Mouse (Mus musculus): ENCODE results near the gene Irs3. TPM values are rescaled to one million over a fixed set of nuclear protein-coding genes. Genes with fewer than 3 reads are reported as not detected.

Gene Irs3
- 0.15 TPM in 1 of 2 replicates, not detected in the other for polyA plus RNA-seq (2015; fragmentation: Nextera tagmentation; extraction: Ambion mirVana)

- peak within 1 kb of the TSS; percentile 39; the same call in 1 of the 2 replicates for H3K9ac ChIP-seq (ENCODE audit: low read depth, low read length)
- ATAC-seq (ENCODE audit: low read depth): peak; percentile 27; the same call in 1 of the 2 replicates
- H3K27me3 ChIP-seq (ENCODE audit: control insufficient read depth, insufficient read depth, low read depth, low read length): peaks cover 19% of the 10 kb centered on the region
- H3K9me3 ChIP-seq (replicated peaks; ENCODE audit: control insufficient read depth, low read length): no peaks in the 10 kb centered on the region
- peaks cover 29% of the 10 kb centered on the region for H3K4me1 ChIP-seq (ENCODE audit: control insufficient read depth, low read depth, low read length)
- peak within 1 kb of the TSS; percentile 66 for H3K4me2 ChIP-seq (ENCODE audit: low read depth, low read length)
- H3K4me3 ChIP-seq (ENCODE audit: low read depth, low read length): peak within 1 kb of the TSS; percentile 48
- H3K27ac ChIP-seq (ENCODE audit: low read length): no peak within 1 kb of the TSS
- H3K36me3 ChIP-seq (ENCODE audit: control insufficient read depth, insufficient read depth): peaks cover 4% of the 10 kb centered on the region; the same call in 1 of the 2 replicates
- WGBS (ENCODE audit: insufficient replicate concordance): 22% methylated on average over 11 of the region's 11 CpGs
Measured at GRCm38 (mm10) chr5:137645652-137646091, at the start of gene Irs3. Gene Irs3, minus strand, starts transcription at chr5:137645714.

- H3K27ac ChIP-seq (ENCODE audit: low read length): no peak overlapping the region
- no peak overlapping the region for H3K4me3 ChIP-seq (ENCODE audit: low read depth, low read length)
- no peak overlapping the region for H3K9ac ChIP-seq (ENCODE audit: low read depth, low read length)
- no peak overlapping the region for H3K4me2 ChIP-seq (ENCODE audit: low read depth, low read length)
- H3K4me1 ChIP-seq (ENCODE audit: control insufficient read depth, low read depth, low read length): peaks cover 5% of the 10 kb centered on the region
- no peaks in the 10 kb centered on the region for H3K27me3 ChIP-seq (ENCODE audit: control insufficient read depth, insufficient read depth, low read depth, low read length)
- ATAC-seq (ENCODE audit: low read depth): no peak
- 73% methylated on average over 3 of the region's 3 CpGs for WGBS (ENCODE audit: insufficient replicate concordance)
- H3K36me3 ChIP-seq (ENCODE audit: control insufficient read depth, insufficient read depth): no peaks in the 10 kb centered on the region
- no peaks in the 10 kb centered on the region for H3K9me3 ChIP-seq (replicated peaks; ENCODE audit: control insufficient read depth, low read length)
Measured at GRCm38 (mm10) chr5:137694796-137695195, 49.3 kb upstream of the Irs3 start.

- Histone ChIP-seq H3K4me1 (ENCODE audit: control insufficient read depth, low read depth, low read length) (peaks cover 13% of the 10 kb centered on the region), H3K4me3 (ENCODE audit: low read depth, low read length) (no peak overlapping the region), H3K9me3 (replicated peaks; ENCODE audit: control insufficient read depth, low read length) (no peaks in the 10 kb centered on the region), H3K27ac (ENCODE audit: low read length) (no peak overlapping the region), H3K36me3 (ENCODE audit: control insufficient read depth, insufficient read depth) (no peaks in the 10 kb centered on the region), H3K27me3 (ENCODE audit: control insufficient read depth, insufficient read depth, low read depth, low read length) (no peaks in the 10 kb centered on the region), H3K4me2 (ENCODE audit: low read depth, low read length) (no peak overlapping the region), H3K9ac (ENCODE audit: low read depth, low read length) (no peak overlapping the region)
- ATAC-seq (ENCODE audit: low read depth): no peak
- WGBS (ENCODE audit: insufficient replicate concordance): 22% methylated on average over 1 of the region's 1 CpGs
Measured at GRCm38 (mm10) chr5:137691881-137692280, 46.4 kb upstream of the Irs3 start.

- WGBS (ENCODE audit: insufficient replicate concordance): 66% methylated on average over 9 of the region's 9 CpGs
- H3K9me3 ChIP-seq (replicated peaks; ENCODE audit: control insufficient read depth, low read length): no peaks in the 10 kb centered on the region
- H3K27ac ChIP-seq (ENCODE audit: low read length): no peak overlapping the region
- no peak overlapping the region for H3K4me3 ChIP-seq (ENCODE audit: low read depth, low read length)
- peaks cover 21% of the 10 kb centered on the region for H3K4me1 ChIP-seq (ENCODE audit: control insufficient read depth, low read depth, low read length)
- H3K27me3 ChIP-seq (ENCODE audit: control insufficient read depth, insufficient read depth, low read depth, low read length): no peaks in the 10 kb centered on the region
- H3K36me3 ChIP-seq (ENCODE audit: control insufficient read depth, insufficient read depth): no peaks in the 10 kb centered on the region
- no peak for ATAC-seq (ENCODE audit: low read depth)
- no peak overlapping the region for H3K9ac ChIP-seq (ENCODE audit: low read depth, low read length)
- H3K4me2 ChIP-seq (ENCODE audit: low read depth, low read length): no peak overlapping the region
Measured at GRCm38 (mm10) chr5:137690531-137690930, 45.0 kb upstream of the Irs3 start.

GRCm38 (mm10) chr5:137689974-137690373 is 44.5 kb upstream of the Irs3 start:
- 82% methylated on average over 3 of the region's 3 CpGs for WGBS (ENCODE audit: insufficient replicate concordance)
- H3K4me2 ChIP-seq (ENCODE audit: low read depth, low read length): no peak overlapping the region
- H3K4me1 ChIP-seq (ENCODE audit: control insufficient read depth, low read depth, low read length): peaks cover 26% of the 10 kb centered on the region
- H3K9me3 ChIP-seq (replicated peaks; ENCODE audit: control insufficient read depth, low read length): no peaks in the 10 kb centered on the region
- no peak overlapping the region for H3K9ac ChIP-seq (ENCODE audit: low read depth, low read length)
- no peak overlapping the region for H3K27ac ChIP-seq (ENCODE audit: low read length)
- no peak overlapping the region for H3K4me3 ChIP-seq (ENCODE audit: low read depth, low read length)
- ATAC-seq (ENCODE audit: low read depth): no peak
- H3K27me3 ChIP-seq (ENCODE audit: control insufficient read depth, insufficient read depth, low read depth, low read length): no peaks in the 10 kb centered on the region
- H3K36me3 ChIP-seq (ENCODE audit: control insufficient read depth, insufficient read depth): no peaks in the 10 kb centered on the region

- WGBS (ENCODE audit: insufficient replicate concordance): 20% methylated on average over 6 of the region's 6 CpGs
- peak overlapping the region; percentile 76 for H3K4me2 ChIP-seq (ENCODE audit: low read depth, low read length)
- peak overlapping the region; percentile 58 for H3K9ac ChIP-seq (ENCODE audit: low read depth, low read length)
Measured at GRCm38 (mm10) chr5:137686127-137686790, 40.7 kb upstream of the Irs3 start.

GRCm38 (mm10) chr5:137685653-137686052 is 40.1 kb upstream of the Irs3 start:
- Histone ChIP-seq H3K27ac (ENCODE audit: low read length) (peak overlapping the region; percentile 93), H3K9me3 (replicated peaks; ENCODE audit: control insufficient read depth, low read length) (no peaks in the 10 kb centered on the region), H3K27me3 (ENCODE audit: control insufficient read depth, insufficient read depth, low read depth, low read length) (no peaks in the 10 kb centered on the region), H3K4me2 (ENCODE audit: low read depth, low read length) (peak overlapping the region; percentile 76), H3K4me3 (ENCODE audit: low read depth, low read length) (peak overlapping the region; percentile 39), H3K4me1 (ENCODE audit: control insufficient read depth, low read depth, low read length) (peaks cover 41% of the 10 kb centered on the region), H3K9ac (ENCODE audit: low read depth, low read length) (peak overlapping the region; percentile 50), H3K36me3 (ENCODE audit: control insufficient read depth, insufficient read depth) (peaks cover 7% of the 10 kb centered on the region)
- ATAC-seq (ENCODE audit: low read depth): no peak
- 48% methylated on average over 3 of the region's 3 CpGs for WGBS (ENCODE audit: insufficient replicate concordance)

More at GRCm38 (mm10) chr5:137686127-137686790, 40.7 kb upstream of the Irs3 start:
- H3K4me3 ChIP-seq (ENCODE audit: low read depth, low read length): peak overlapping the region; percentile 39
- peak overlapping the region; percentile 93 for H3K27ac ChIP-seq (ENCODE audit: low read length)
- ATAC-seq (ENCODE audit: low read depth): peak; percentile 85
- H3K9me3 ChIP-seq (replicated peaks; ENCODE audit: control insufficient read depth, low read length): no peaks in the 10 kb centered on the region
- H3K4me1 ChIP-seq (ENCODE audit: control insufficient read depth, low read depth, low read length): peaks cover 39% of the 10 kb centered on the region
- peaks cover 5% of the 10 kb centered on the region; the same call in 1 of the 2 replicates for H3K36me3 ChIP-seq (ENCODE audit: control insufficient read depth, insufficient read depth)
- no peaks in the 10 kb centered on the region for H3K27me3 ChIP-seq (ENCODE audit: control insufficient read depth, insufficient read depth, low read depth, low read length)

- H3K27ac ChIP-seq (ENCODE audit: low read length): peak within 1 kb of the TSS; percentile 93
- ATAC-seq (ENCODE audit: low read depth): peak; percentile 90
- H3K4me2 ChIP-seq (ENCODE audit: low read depth, low read length): peak within 1 kb of the TSS; percentile 76
- no peaks in the 10 kb centered on the region for H3K9me3 ChIP-seq (replicated peaks; ENCODE audit: control insufficient read depth, low read length)
- under 1% methylated on average over 60 of the region's 62 CpGs for WGBS (ENCODE audit: insufficient replicate concordance)
- H3K4me3 ChIP-seq (ENCODE audit: low read depth, low read length): peak within 1 kb of the TSS; percentile 88
- H3K27me3 ChIP-seq (ENCODE audit: control insufficient read depth, insufficient read depth, low read depth, low read length): no peaks in the 10 kb centered on the region
- H3K9ac ChIP-seq (ENCODE audit: low read depth, low read length): peak within 1 kb of the TSS; percentile 85
- H3K36me3 ChIP-seq (ENCODE audit: control insufficient read depth, insufficient read depth): peaks cover 12% of the 10 kb centered on the region
- peaks cover 41% of the 10 kb centered on the region for H3K4me1 ChIP-seq (ENCODE audit: control insufficient read depth, low read depth, low read length)
Measured at GRCm38 (mm10) chr5:137684294-137685123, 39.0 kb upstream of the Irs3 start, which contains the start of gene Agfg2. Gene Agfg2, minus strand, starts transcription at chr5:137684726.

Data from liver, embryonic 16.5 days (tissue).